Mouse (Mus musculus) myocyte (in vitro differentiated cells): ENCODE data around the gene Slc39a11. TPM values are rescaled to one million over a fixed set of nuclear protein-coding genes. Genes with fewer than 3 reads are reported as not detected.

Source experiments
- H3K27me3 ChIP-seq: one replicate; pipeline ENCODE4 v1.6.1; 2011; ENCODE audit not compliant: control insufficient read depth, insufficient read depth, insufficient read length
- H3K36me3 ChIP-seq: one replicate; pipeline ENCODE4 v1.6.1; 2011; ENCODE audit not compliant: control insufficient read depth, insufficient read depth
- H3K4me2 ChIP-seq: one replicate; pipeline ENCODE4 v1.6.1; 2011; ENCODE audit warnings: low read depth, control low read depth
- H3K4me3 ChIP-seq: one replicate; pipeline ENCODE4 v1.5.1; 2011; ENCODE audit warnings: mild to moderate bottlenecking, control low read depth, moderate library complexity
- H3K79me2 ChIP-seq: one replicate; pipeline ENCODE4 v1.6.1; 2011; ENCODE audit not compliant: control insufficient read depth, insufficient read depth
- H3ac ChIP-seq: one replicate; pipeline ENCODE4 v1.6.1; 2011; ENCODE audit not compliant: control insufficient read depth, insufficient read length
- CEBPB ChIP-seq: IDR thresholded peaks from 2 replicates; pipeline ENCODE4 v1.6.1; 2011; ENCODE audit warnings: mild to moderate bottlenecking, moderate library complexity; ENCODE audit not compliant: poor library complexity, insufficient read depth, severe bottlenecking
- E2F4 ChIP-seq: IDR thresholded peaks from one replicate; pipeline ENCODE4 v1.6.1; 2011; ENCODE audit warnings: mild to moderate bottlenecking, control low read depth, moderate library complexity; ENCODE audit not compliant: insufficient read depth
- MAX ChIP-seq: IDR thresholded peaks from one replicate; pipeline ENCODE4 v1.6.1; 2011; ENCODE audit warnings: low read depth, mild to moderate bottlenecking, control low read depth
- MYOD1 ChIP-seq, 3 experiments: IDR thresholded peaks; one replicate each; pipeline ENCODE4 v1.6.1; 2011; ENCODE audit warnings: control low read depth in 2 of 3, low read depth in 2 of 3, mild to moderate bottlenecking in 2 of 3, moderate library complexity in 1 of 3; ENCODE audit not compliant: insufficient read length in 2 of 3, control insufficient read depth in 1 of 3
- MYOG ChIP-seq, 3 experiments: IDR thresholded peaks; one replicate each; pipeline ENCODE4 v1.6.1; 2011; ENCODE audit warnings: control low read depth in 2 of 3, low read depth in 2 of 3, mild to moderate bottlenecking in 2 of 3; ENCODE audit not compliant: insufficient read length in 2 of 3, control insufficient read depth in 1 of 3, insufficient read depth in 1 of 3
- POLR2A ChIP-seq: IDR thresholded peaks from one replicate; pipeline ENCODE4 v1.6.1; 2011; ENCODE audit warnings: low read depth, mild to moderate bottlenecking, control low read depth, moderate library complexity; ENCODE audit not compliant: insufficient read length
- POLR2AphosphoS2 ChIP-seq: IDR thresholded peaks from one replicate; pipeline ENCODE4 v1.6.1; 2011; ENCODE audit warnings: low read depth, control low read depth; ENCODE audit not compliant: insufficient read length
- REST ChIP-seq: IDR thresholded peaks from one replicate; pipeline ENCODE4 v1.6.1; 2011; ENCODE audit warnings: mild to moderate bottlenecking, control low read depth, moderate library complexity; ENCODE audit not compliant: insufficient read depth, insufficient read length
- SRF ChIP-seq: IDR thresholded peaks from one replicate; pipeline ENCODE4 v1.6.1; 2011; ENCODE audit warnings: low read depth; ENCODE audit not compliant: control insufficient read depth, insufficient read length
- TCF12 ChIP-seq: IDR thresholded peaks from one replicate; pipeline ENCODE4 v1.6.1; 2011; ENCODE audit warnings: mild to moderate bottlenecking, control low read depth; ENCODE audit not compliant: poor library complexity, insufficient read depth, severe bottlenecking
- TCF3 ChIP-seq: IDR thresholded peaks from one replicate; pipeline ENCODE4 v1.6.1; 2011; ENCODE audit warnings: low read depth, control low read depth; ENCODE audit not compliant: insufficient read length
- USF1 ChIP-seq: IDR thresholded peaks from one replicate; pipeline ENCODE4 v1.6.1; 2011; ENCODE audit warnings: low read depth, mild to moderate bottlenecking, control low read depth, moderate library complexity
- polyA plus RNA-seq: library from polyadenylated mRNA; unstranded; fragments of >200 nt; fragmentation: generic; extraction: Trizol; gene quantifications from one replicate; pipeline ENCODE4 v1.2.1, GENCODE M21; 2012; ENCODE audit warnings: missing spikeins

Gene Slc39a11
- polyA plus RNA-seq, 1 experiment = 15.7 TPM

- TF ChIP-seq USF1 = no peak
- no peak for TF ChIP-seq POLR2A
- TF ChIP-seq CEBPB = no peak
- TF ChIP-seq SRF = no peak
- no peak for TF ChIP-seq E2F4
- no peak for TF ChIP-seq MYOG (IDR thresholded peaks at IDR 0.05; ENCODE audit: control insufficient read depth in 1 of 3, insufficient read depth in 1 of 3, insufficient read length in 2 of 3, low read depth in 2 of 3)
- TF ChIP-seq MYOD1 (IDR thresholded peaks at IDR 0.05; ENCODE audit: control insufficient read depth in 1 of 3, insufficient read length in 2 of 3, low read depth in 2 of 3) = no peak
- Histone ChIP-seq H3K4me3 (no peak overlapping the region), H3K4me2 (no peak overlapping the region), H3ac (no peak overlapping the region), H3K79me2 (no peaks in the 10 kb centered on the region), H3K27me3 (no peaks in the 10 kb centered on the region), H3K36me3 (no peaks in the 10 kb centered on the region)
These were observed 428.3 kb downstream of the Slc39a11 start for GRCm38 (mm10) chr11:113221267-113222195.

DNA sequence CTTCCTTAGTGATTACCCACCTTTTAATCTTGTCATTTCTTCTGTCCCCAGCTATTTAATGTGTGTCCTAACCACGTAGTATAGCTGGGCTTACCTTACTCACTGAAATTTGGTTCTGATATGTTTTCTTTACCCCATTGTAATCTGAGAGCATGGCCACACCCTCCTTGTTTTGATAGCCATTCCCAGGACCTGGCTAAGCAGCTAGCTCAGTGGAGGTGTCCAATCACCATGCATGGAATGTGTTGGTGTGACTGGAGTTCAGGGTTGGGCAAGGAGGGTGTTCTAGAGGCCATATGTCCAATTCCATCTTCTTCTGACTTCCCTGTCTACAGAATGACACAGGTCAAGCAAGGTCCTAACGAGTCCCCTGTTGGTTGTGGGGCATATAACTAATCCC lies 429.2 kb downstream of the Slc39a11 start:
- TF ChIP-seq POLR2AphosphoS2 (no peak), MAX (no peak), SRF (no peak), TCF12 (no peak), USF1 (no peak), POLR2A (no peak), REST (no peak), MYOD1 (IDR thresholded peaks at IDR 0.05; ENCODE audit: control insufficient read depth in 1 of 3, insufficient read length in 2 of 3, low read depth in 2 of 3) (no peak), E2F4 (no peak)
- Histone ChIP-seq H3K79me2 (no peaks in the 10 kb centered on the region), H3K4me2 (no peak overlapping the region), H3K27me3 (no peaks in the 10 kb centered on the region), H3ac (no peak overlapping the region), H3K4me3 (no peak overlapping the region), H3K36me3 (no peaks in the 10 kb centered on the region)

DNA sequence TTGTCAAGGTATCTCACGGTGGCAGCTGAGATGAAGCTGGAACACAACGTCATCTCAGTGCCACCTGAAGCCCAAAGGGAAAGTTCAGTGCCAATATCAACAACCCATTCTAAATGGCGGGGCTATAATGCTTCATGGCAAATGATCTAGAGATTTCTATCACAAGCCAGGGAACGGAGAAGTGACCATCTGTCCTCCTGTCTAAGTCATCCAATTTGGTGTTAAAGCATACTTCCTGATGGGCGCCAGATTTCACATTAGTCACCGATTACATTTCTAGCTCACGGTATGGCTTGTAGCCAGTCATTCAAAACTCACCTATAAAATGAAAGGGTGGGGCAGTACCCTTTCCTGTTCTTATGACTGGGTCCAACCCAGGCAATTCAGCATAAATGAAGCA lies 435.1 kb downstream of the Slc39a11 start:
- H3ac ChIP-seq = no peak overlapping the region
- TF ChIP-seq TCF12 (no peak), CEBPB (no peak), MYOD1 (IDR thresholded peaks at IDR 0.05; ENCODE audit: control insufficient read depth in 1 of 3, insufficient read length in 2 of 3, low read depth in 2 of 3) (no peak), SRF (no peak), MAX (no peak), TCF3 (no peak), REST (no peak), E2F4 (no peak), POLR2AphosphoS2 (no peak), USF1 (no peak), POLR2A (no peak), MYOG (IDR thresholded peaks at IDR 0.05; ENCODE audit: control insufficient read depth in 1 of 3, insufficient read depth in 1 of 3, insufficient read length in 2 of 3, low read depth in 2 of 3) (no peak)

DNA sequence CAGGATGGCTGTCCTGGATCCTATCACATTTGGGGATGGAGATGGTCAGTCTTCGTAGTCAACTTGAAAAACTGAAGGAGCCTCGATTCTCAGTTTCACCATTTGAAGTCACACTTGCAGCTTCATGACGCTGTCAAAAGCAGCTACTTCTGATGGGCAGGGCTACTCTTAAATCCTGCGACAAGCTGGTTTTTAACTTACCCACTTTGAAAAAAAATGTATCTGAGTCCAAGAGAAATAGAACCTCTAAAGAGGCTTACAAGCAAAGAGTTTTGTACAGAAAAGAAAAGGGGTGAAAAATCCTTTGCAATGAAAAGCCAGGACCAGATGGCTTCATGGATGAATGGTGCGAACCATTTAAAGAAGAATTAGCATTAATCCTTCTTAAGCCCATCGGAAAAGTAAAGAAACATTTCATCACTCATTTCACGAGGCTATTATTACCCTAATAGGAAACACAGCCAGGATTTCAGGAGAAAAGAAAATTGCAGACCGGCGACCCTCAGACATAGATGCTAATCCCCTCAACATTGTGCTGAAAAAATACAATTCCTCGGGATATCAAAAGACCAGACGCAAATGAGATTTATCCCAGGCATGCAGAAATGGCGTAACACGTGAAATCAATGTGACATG lies 437.4 kb downstream of the Slc39a11 start:
- Histone ChIP-seq H3K36me3 (no peaks in the 10 kb centered on the region), H3K4me2 (no peak overlapping the region), H3K27me3 (no peaks in the 10 kb centered on the region), H3K79me2 (no peaks in the 10 kb centered on the region), H3K4me3 (no peak overlapping the region), H3ac (no peak overlapping the region)
- TF ChIP-seq MYOD1 (IDR thresholded peaks at IDR 0.05; ENCODE audit: control insufficient read depth in 1 of 3, insufficient read length in 2 of 3, low read depth in 2 of 3) (no peak), SRF (no peak), E2F4 (no peak), TCF12 (no peak), MAX (no peak), REST (no peak), USF1 (no peak), POLR2A (no peak), TCF3 (no peak), CEBPB (no peak), MYOG (IDR thresholded peaks at IDR 0.05; ENCODE audit: control insufficient read depth in 1 of 3, insufficient read depth in 1 of 3, insufficient read length in 2 of 3, low read depth in 2 of 3) (no peak), POLR2AphosphoS2 (no peak)

More for the DNA sequence above, 435.1 kb downstream of the Slc39a11 start:
- Histone ChIP-seq H3K27me3 (no peaks in the 10 kb centered on the region), H3K36me3 (no peaks in the 10 kb centered on the region), H3K4me2 (no peak overlapping the region), H3K79me2 (no peaks in the 10 kb centered on the region), H3K4me3 (no peak overlapping the region)
